Mouse (Mus musculus): ENCODE measurements at regions not wholly inside any gene's neighbourhood (a gene's known extent, or its start where the extent isn't known, plus 50 kb on each side); places are given as distances from the start of the nearest gene placed in this dataset.
"Not testable (repeated sequence)": the region's sequence is repeated elsewhere in the genome, so short reads cannot be mapped to it uniquely, and the experiment has no call there.

- Histone ChIP-seq H3K36me3 (ENCODE audit: insufficient read depth, low read length) (no peaks in the 10 kb centered on the region), H3K27me3 (ENCODE audit: insufficient read depth, low read length) (no peaks in the 10 kb centered on the region), H3K27ac (ENCODE audit: low read length) (no peak overlapping the region), H3K4me3 (ENCODE audit: low read length) (no peak overlapping the region), H3K4me1 (ENCODE audit: insufficient read depth, low read length) (no peaks in the 10 kb centered on the region), H3K4me2 (replicated peaks; ENCODE audit: low read depth, low read length) (no peak overlapping the region), H3K9ac (replicated peaks; ENCODE audit: low read length) (no peak overlapping the region), H3K9me3 (ENCODE audit: low read length) (no peaks in the 10 kb centered on the region)
- no peak for ATAC-seq (ENCODE audit: low FRiP score, low TSS enrichment)
- WGBS, result 81% methylated on average over 2 of the region's 2 CpGs
These were observed 414.3 kb downstream of the Arl6ip6 start for GRCm38 (mm10) chr2:53605829-53606228.

GRCm38 (mm10) chr2:53619681-53620080, 428.2 kb downstream of the Arl6ip6 start:
- 87% methylated on average over 3 of the region's 3 CpGs for WGBS
- H3K9ac ChIP-seq (replicated peaks; ENCODE audit: low read length), result no peak overlapping the region
- no peaks in the 10 kb centered on the region for H3K9me3 ChIP-seq (ENCODE audit: low read length)
- ATAC-seq (ENCODE audit: low FRiP score, low TSS enrichment), result no peak
- no peak overlapping the region for H3K4me2 ChIP-seq (replicated peaks; ENCODE audit: low read depth, low read length)
- no peak overlapping the region for H3K4me3 ChIP-seq (ENCODE audit: low read length)
- no peak overlapping the region for H3K27ac ChIP-seq (ENCODE audit: low read length)
- no peaks in the 10 kb centered on the region for H3K36me3 ChIP-seq (ENCODE audit: insufficient read depth, low read length)
- no peaks in the 10 kb centered on the region for H3K27me3 ChIP-seq (ENCODE audit: insufficient read depth, low read length)
- no peaks in the 10 kb centered on the region for H3K4me1 ChIP-seq (ENCODE audit: insufficient read depth, low read length)

DNA sequence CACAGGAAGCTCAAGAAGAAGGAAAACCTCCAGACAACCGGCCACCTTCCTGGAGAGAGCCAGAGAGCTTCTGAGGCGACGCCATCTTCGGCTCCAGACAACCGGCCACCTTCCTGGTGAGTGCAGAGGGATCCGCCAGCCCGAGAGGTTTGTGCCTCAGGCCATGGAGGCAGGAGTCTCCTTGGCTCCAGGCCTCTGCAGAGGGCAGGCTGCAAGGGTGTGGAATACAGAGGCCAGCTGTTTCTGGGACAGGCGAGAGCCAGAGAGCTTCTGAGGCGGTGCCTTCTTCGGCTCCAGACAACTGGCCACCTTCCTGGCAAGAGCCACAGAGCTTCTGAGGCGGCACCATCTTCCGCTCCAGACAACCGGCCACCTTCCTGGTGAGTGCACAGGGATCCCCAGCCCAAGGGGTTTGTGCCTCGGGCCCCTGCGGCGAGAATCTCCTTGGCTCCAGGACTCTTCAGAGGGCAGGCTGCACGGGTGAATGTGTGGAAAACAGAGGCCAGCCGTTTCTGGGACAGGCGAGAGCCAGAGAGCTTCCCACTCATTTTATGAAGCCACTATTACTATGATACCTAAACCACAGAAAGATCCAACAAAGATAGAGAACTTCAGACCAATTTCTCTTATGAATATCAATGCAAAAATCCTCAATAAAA, 441.4 kb downstream of the Arl6ip6 start:
- not testable (repeated sequence) for ATAC-seq (ENCODE audit: low FRiP score, low TSS enrichment); H3K4me1 ChIP-seq (ENCODE audit: insufficient read depth, low read length); H3K4me3 ChIP-seq (ENCODE audit: low read length); H3K27ac ChIP-seq (ENCODE audit: low read length); H3K36me3 ChIP-seq (ENCODE audit: insufficient read depth, low read length); H3K4me2 ChIP-seq (replicated peaks; ENCODE audit: low read depth, low read length); H3K9me3 ChIP-seq (ENCODE audit: low read length); H3K27me3 ChIP-seq (ENCODE audit: insufficient read depth, low read length); H3K9ac ChIP-seq (replicated peaks; ENCODE audit: low read length)
- WGBS, result 74% methylated on average over 19 of the region's 19 CpGs

DNA sequence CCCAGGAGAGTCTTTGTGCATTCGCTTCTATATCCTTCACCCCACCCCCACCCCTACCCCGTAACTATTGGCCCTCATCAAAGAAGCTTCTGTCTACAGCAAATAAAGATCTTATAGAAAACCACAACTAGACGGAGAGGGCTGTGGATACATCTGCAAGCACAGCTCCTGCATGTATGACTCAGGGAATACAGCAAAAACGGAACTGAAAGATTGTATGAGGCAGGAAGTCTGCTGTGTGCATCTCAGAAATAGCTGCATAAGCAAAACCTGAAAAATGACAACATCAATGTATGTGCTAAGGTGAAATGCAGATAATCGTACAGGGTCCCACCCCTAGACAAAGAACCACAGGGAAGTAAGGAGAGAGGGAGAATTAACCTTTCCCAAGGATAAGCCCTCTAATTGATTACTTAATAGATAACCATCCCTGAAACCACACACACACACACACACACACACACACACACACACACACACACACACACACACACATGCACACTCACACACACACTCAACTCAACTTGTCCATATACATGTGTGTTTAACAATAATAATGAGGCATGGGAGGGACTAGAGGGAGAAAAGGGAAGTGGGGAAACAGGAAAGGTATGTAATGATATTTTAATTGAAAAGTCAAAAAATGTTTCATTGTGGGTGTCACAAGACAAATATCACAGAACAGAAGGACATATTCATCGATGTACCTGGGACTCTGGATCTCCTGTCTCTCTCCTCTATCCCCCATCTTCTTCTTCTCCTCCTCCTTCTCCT, 416.6 kb downstream of the Rprm start:
- H3K4me1 ChIP-seq (ENCODE audit: insufficient read depth, low read length), result no peaks in the 10 kb centered on the region
- H3K36me3 ChIP-seq (ENCODE audit: insufficient read depth, low read length), result no peaks in the 10 kb centered on the region
- no peaks in the 10 kb centered on the region for H3K9me3 ChIP-seq (ENCODE audit: low read length)
- H3K9ac ChIP-seq (replicated peaks; ENCODE audit: low read length), result no peak overlapping the region
- no peak overlapping the region for H3K4me3 ChIP-seq (ENCODE audit: low read length)
- no peak overlapping the region for H3K4me2 ChIP-seq (replicated peaks; ENCODE audit: low read depth, low read length)
- 78% methylated on average over 6 of the region's 6 CpGs for WGBS
- no peak overlapping the region for H3K27ac ChIP-seq (ENCODE audit: low read length)
- no peak for ATAC-seq (ENCODE audit: low FRiP score, low TSS enrichment)
- H3K27me3 ChIP-seq (ENCODE audit: insufficient read depth, low read length), result no peaks in the 10 kb centered on the region

DNA sequence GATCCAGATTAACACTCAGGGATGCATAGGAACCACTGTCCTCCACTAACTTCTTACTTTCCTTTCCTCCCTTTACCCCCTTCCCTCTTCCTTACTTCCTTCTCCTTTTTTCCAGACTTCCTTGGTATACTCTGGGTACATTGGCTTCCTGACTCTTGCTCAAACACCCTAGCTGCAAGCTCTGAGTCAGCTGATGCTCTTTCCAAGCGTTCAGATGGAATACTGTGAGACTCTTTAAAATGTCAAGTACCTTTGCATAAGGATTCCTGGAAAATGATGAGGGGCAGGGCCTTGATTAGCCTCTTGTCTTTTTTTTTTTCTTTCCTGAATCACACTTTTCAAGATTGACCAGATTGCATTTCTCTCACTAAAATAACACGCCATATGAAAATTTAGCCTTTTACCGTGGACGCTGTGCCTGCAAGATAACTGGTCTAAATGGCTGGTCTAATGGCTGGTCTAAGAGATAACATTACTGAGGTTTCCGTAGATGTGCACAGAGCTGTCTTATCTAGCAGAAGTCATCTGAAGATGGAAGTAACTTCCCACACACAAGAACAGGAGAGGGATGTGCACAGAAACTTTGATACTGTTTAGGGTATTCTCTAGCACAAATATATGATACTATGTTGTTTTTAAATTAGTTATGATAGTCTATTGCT, 404.9 kb downstream of the Rprm start:
- Histone ChIP-seq H3K9me3 (ENCODE audit: low read length) (no peaks in the 10 kb centered on the region), H3K9ac (replicated peaks; ENCODE audit: low read length) (no peak overlapping the region), H3K4me2 (replicated peaks; ENCODE audit: low read depth, low read length) (no peak overlapping the region), H3K4me1 (ENCODE audit: insufficient read depth, low read length) (no peaks in the 10 kb centered on the region), H3K27ac (ENCODE audit: low read length) (no peak overlapping the region), H3K27me3 (ENCODE audit: insufficient read depth, low read length) (no peaks in the 10 kb centered on the region), H3K4me3 (ENCODE audit: low read length) (no peak overlapping the region), H3K36me3 (ENCODE audit: insufficient read depth, low read length) (no peaks in the 10 kb centered on the region)
- WGBS, result 89% methylated on average over 5 of the region's 5 CpGs
- no peak for ATAC-seq (ENCODE audit: low FRiP score, low TSS enrichment)

DNA sequence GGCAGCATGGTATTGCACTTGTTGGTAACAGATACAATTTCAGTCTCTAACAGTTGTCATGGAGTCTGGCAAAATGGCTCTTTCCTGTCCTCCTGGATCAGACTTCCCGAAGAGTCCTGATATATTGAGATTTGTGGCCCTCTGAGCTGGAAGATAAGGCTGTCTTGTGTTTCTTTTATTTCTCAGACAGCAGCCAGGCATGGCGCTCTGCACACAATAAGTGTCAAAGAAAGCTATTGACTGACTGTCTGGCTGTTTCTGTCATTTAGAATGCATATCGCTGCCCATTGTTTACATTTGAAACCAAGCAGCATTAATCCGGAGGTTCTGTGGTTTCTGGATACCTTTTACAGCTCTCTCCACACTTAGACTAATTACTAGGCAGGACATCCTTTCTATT, 402.8 kb downstream of the Rprm start:
- Histone ChIP-seq H3K4me2 (replicated peaks; ENCODE audit: low read depth, low read length) (no peak overlapping the region), H3K27me3 (ENCODE audit: insufficient read depth, low read length) (no peaks in the 10 kb centered on the region), H3K36me3 (ENCODE audit: insufficient read depth, low read length) (no peaks in the 10 kb centered on the region), H3K4me3 (ENCODE audit: low read length) (no peak overlapping the region), H3K9ac (replicated peaks; ENCODE audit: low read length) (no peak overlapping the region), H3K4me1 (ENCODE audit: insufficient read depth, low read length) (no peaks in the 10 kb centered on the region), H3K9me3 (ENCODE audit: low read length) (no peaks in the 10 kb centered on the region), H3K27ac (ENCODE audit: low read length) (no peak overlapping the region)
- ATAC-seq (ENCODE audit: low FRiP score, low TSS enrichment), result no peak
- WGBS, result 21% methylated on average over 4 of the region's 4 CpGs

GRCm38 (mm10) chr2:53687281-53687680, 398.1 kb downstream of the Rprm start:
- no peak for ATAC-seq (ENCODE audit: low FRiP score, low TSS enrichment)
- Histone ChIP-seq H3K9me3 (ENCODE audit: low read length) (no peaks in the 10 kb centered on the region), H3K27ac (ENCODE audit: low read length) (no peak overlapping the region), H3K36me3 (ENCODE audit: insufficient read depth, low read length) (no peaks in the 10 kb centered on the region), H3K4me3 (ENCODE audit: low read length) (no peak overlapping the region), H3K9ac (replicated peaks; ENCODE audit: low read length) (no peak overlapping the region), H3K4me1 (ENCODE audit: insufficient read depth, low read length) (no peaks in the 10 kb centered on the region), H3K27me3 (ENCODE audit: insufficient read depth, low read length) (no peaks in the 10 kb centered on the region), H3K4me2 (replicated peaks; ENCODE audit: low read depth, low read length) (no peak overlapping the region)
- 68% methylated on average over 7 of the region's 7 CpGs for WGBS

- no peak overlapping the region for H3K9ac ChIP-seq (replicated peaks; ENCODE audit: low read length)
- no peaks in the 10 kb centered on the region for H3K27me3 ChIP-seq (ENCODE audit: insufficient read depth, low read length)
- no peaks in the 10 kb centered on the region for H3K4me1 ChIP-seq (ENCODE audit: insufficient read depth, low read length)
- H3K36me3 ChIP-seq (ENCODE audit: insufficient read depth, low read length), result no peaks in the 10 kb centered on the region
- no peaks in the 10 kb centered on the region for H3K9me3 ChIP-seq (ENCODE audit: low read length)
- no peak for ATAC-seq (ENCODE audit: low FRiP score, low TSS enrichment)
- no peak overlapping the region for H3K4me2 ChIP-seq (replicated peaks; ENCODE audit: low read depth, low read length)
- WGBS, result 51% methylated on average over 3 of the region's 3 CpGs
- H3K4me3 ChIP-seq (ENCODE audit: low read length), result no peak overlapping the region
- H3K27ac ChIP-seq (ENCODE audit: low read length), result no peak overlapping the region
These were observed 396.0 kb downstream of the Rprm start for GRCm38 (mm10) chr2:53689223-53689880.

DNA sequence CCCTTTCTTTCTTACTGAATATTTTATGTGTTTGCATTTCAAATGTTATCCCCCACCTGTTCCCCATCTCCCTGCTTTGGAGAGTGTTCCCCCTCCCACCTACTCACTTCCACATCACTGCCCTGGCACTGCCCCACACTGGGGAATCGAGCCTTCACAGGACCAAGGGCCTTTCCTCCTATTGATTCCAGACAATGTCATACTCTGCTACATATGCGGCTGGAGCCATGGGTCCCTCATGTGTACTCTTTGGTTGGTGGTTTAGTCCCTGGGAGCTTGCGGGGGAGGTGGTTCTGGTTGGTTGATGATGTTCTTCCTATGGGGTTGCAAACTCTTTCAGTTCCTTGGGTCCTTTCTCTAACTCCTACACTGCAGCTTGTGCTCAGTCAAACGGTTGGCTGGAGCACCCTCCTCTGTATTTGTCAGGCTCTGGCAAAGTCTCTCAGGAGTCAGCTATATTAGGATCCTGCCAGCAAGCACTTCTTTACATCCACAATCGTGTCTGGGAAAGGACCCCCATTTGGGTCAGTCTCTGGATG, 393.7 kb downstream of the Rprm start:
- Histone ChIP-seq H3K27ac (ENCODE audit: low read length) (no peak overlapping the region), H3K27me3 (ENCODE audit: insufficient read depth, low read length) (no peaks in the 10 kb centered on the region), H3K4me1 (ENCODE audit: insufficient read depth, low read length) (no peaks in the 10 kb centered on the region), H3K9me3 (ENCODE audit: low read length) (no peaks in the 10 kb centered on the region), H3K9ac (replicated peaks; ENCODE audit: low read length) (no peak overlapping the region), H3K4me3 (ENCODE audit: low read length) (no peak overlapping the region), H3K4me2 (replicated peaks; ENCODE audit: low read depth, low read length) (no peak overlapping the region), H3K36me3 (ENCODE audit: insufficient read depth, low read length) (no peaks in the 10 kb centered on the region)
- ATAC-seq (ENCODE audit: low FRiP score, low TSS enrichment), result peak; percentile 93
- 43% methylated on average over 5 of the region's 5 CpGs for WGBS

Measured in kidney, embryonic 16.5 days (tissue).